Comparison of ENCODE assay signal across 15 mouse cellular contexts in the genomic region with DNA sequence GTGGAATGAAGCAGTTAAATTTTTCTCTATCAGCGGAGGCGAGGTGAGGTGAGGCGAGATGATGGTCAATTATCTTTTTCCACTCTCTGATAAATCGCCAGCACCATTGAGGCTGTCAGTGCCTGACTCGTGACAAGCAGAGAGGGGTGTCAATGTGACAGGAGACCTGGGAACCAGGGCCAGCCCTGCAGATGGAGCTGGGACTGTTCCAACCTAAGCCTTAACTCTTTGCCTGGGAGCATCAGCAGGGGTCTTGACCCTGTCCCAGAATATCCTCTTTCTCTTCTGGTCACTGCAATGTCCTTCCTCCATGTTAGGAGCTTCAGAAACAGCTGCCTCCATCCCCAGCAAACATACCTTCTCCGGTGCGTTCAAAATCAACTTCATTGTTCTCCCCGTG.
"Had no signal": no experiment of that assay in that cellular context is flagged by ENCODE, and none has a peak within 500 bp of the region (broad histone marks: within the 10 kb centered on the region; RNA-seq: fewer than 3 reads in every experiment).

No protein-coding gene starts in this region.

- H3K27me3 ChIP-seq: megakaryocyte, embryonic 14.5 days; midbrain, embryonic 13.5 days; midbrain, embryonic 15.5 days; neural tube, embryonic 12.5 days; stomach, embryonic 15.5 days had no signal

- H3K9me3 ChIP-seq: midbrain, embryonic 13.5 days; midbrain, embryonic 15.5 days; neural tube, embryonic 12.5 days; stomach, embryonic 15.5 days had no signal

- H3K36me3 ChIP-seq: midbrain, embryonic 13.5 days; midbrain, embryonic 15.5 days; neural tube, embryonic 12.5 days; stomach, embryonic 15.5 days had no signal

- H3K27ac ChIP-seq: midbrain, embryonic 13.5 days; midbrain, embryonic 15.5 days; neural tube, embryonic 12.5 days; stomach, embryonic 15.5 days; stomach, postnatal 0 days had no signal

- ATAC-seq: midbrain, embryonic 13.5 days; midbrain, embryonic 15.5 days had no signal

- DNase-seq: lung, adult 18-20 months; lung, postnatal 10 days; lung, postnatal 4 days; right cerebral cortex, postnatal 14 days; thymus, adult 2 months; thymus, postnatal 25 days; thymus, postnatal 4 days had no signal

- H3K4me2 ChIP-seq: lung, embryonic 14.5 days; midbrain, embryonic 11.5 days; midbrain, embryonic 13.5 days; midbrain, embryonic 15.5 days; neural tube, embryonic 12.5 days; stomach, embryonic 15.5 days had no signal

- H3K9ac ChIP-seq: lung, embryonic 14.5 days; midbrain, embryonic 13.5 days; midbrain, embryonic 15.5 days; neural tube, embryonic 12.5 days; stomach, embryonic 15.5 days had no signal

- H3K4me3 ChIP-seq: megakaryocyte, embryonic 14.5 days; midbrain, embryonic 13.5 days; midbrain, embryonic 15.5 days; neural tube, embryonic 12.5 days; stomach, embryonic 15.5 days had no signal

- H3K4me1 ChIP-seq: megakaryocyte, embryonic 14.5 days; midbrain, embryonic 13.5 days; midbrain, embryonic 15.5 days; neural tube, embryonic 12.5 days; stomach, embryonic 15.5 days had no signal
